Mouse (Mus musculus) ES-E14 (cell line): ENCODE measurements around the gene Lrp3.

ENCODE experiments used
- HCFC1 ChIP-seq: IDR thresholded peaks from 2 replicates; pipeline ENCODE4 v1.6.1; 2012; ENCODE audit warnings: low read length, inconsistent platforms, borderline replicate concordance; ENCODE audit not compliant: insufficient read depth
- MAFK ChIP-seq: IDR thresholded peaks from 2 replicates; pipeline ENCODE4 v1.6.1; 2014; ENCODE audit warnings: mild to moderate bottlenecking, low read depth, low read length, inconsistent platforms; ENCODE audit not compliant: insufficient read depth

DNA sequence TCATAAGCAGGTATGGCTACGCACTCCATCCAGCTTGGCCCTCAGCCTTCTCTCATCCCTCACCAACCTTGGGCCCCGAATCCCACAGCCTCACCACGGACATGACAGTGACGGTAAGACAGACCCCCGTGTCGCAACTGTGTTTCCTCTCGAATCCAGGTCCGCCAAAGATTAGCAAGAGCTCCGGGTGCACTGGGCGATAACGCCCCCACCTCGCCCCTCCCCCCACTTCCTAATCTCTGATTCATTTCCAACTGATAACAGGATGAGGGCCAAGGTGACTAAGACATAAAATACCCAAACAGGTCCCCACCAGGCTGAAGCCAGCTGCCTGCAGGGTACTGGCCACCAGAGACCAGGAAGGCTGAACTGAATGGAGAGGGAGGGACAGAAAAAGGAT lies 60.8 kb downstream of the Lrp3 start:
- no peak for TF ChIP-seq MAFK
- no peak for TF ChIP-seq HCFC1
